Mouse (Mus musculus): ENCODE measurements around the gene Cap1. TPM values are rescaled to one million over a fixed set of nuclear protein-coding genes. Genes with fewer than 3 reads are reported as not detected.
A peak's percentile ranks its signal among the peaks of the same experiment; 100 is the strongest.
"Not testable (repeated sequence)": the region's sequence is repeated elsewhere in the genome, so short reads cannot be mapped to it uniquely, and the experiment has no call there.

The Cap1 gene
- polyA plus RNA-seq, 1 experiment from 2014 or later = 79.5 TPM

- Histone ChIP-seq H3K36me3 (no peaks in the 10 kb centered on the region), H3K27ac (no peak overlapping the region), H3K9me3 (replicated peaks) (no peaks in the 10 kb centered on the region), H3K27me3 (no peaks in the 10 kb centered on the region), H3K9ac (no peak overlapping the region), H3K4me3 (replicated peaks) (no peak overlapping the region), H3K4me1 (peaks cover 10% of the 10 kb centered on the region), H3K4me2 (no peak overlapping the region)
- ATAC-seq (replicated peaks; ENCODE audit: low FRiP score) = peak; percentile 47
- WGBS = 18% methylated on average over 1 of the region's 1 CpGs
These were observed 54.0 kb downstream of the Cap1 start for GRCm38 (mm10) chr4:122831888-122832287.

- H3K4me3 ChIP-seq (replicated peaks) = no peak overlapping the region
- ATAC-seq (replicated peaks; ENCODE audit: low FRiP score) = no peak
- H3K27ac ChIP-seq = no peak overlapping the region
- WGBS = 91% methylated on average over 6 of the region's 6 CpGs
- H3K36me3 ChIP-seq = no peaks in the 10 kb centered on the region
- H3K9ac ChIP-seq = no peak overlapping the region
- no peaks in the 10 kb centered on the region for H3K27me3 ChIP-seq
- no peak overlapping the region for H3K4me2 ChIP-seq
- no peaks in the 10 kb centered on the region for H3K9me3 ChIP-seq (replicated peaks)
- no peaks in the 10 kb centered on the region for H3K4me1 ChIP-seq
These were observed 56.5 kb downstream of the Cap1 start for GRCm38 (mm10) chr4:122829339-122829738.

- no peaks in the 10 kb centered on the region for H3K27me3 ChIP-seq
- no peak overlapping the region for H3K9ac ChIP-seq
- no peaks in the 10 kb centered on the region for H3K4me1 ChIP-seq
- H3K36me3 ChIP-seq = no peaks in the 10 kb centered on the region
- no peak overlapping the region for H3K27ac ChIP-seq
- H3K9me3 ChIP-seq (replicated peaks) = no peaks in the 10 kb centered on the region
- no peak overlapping the region for H3K4me3 ChIP-seq (replicated peaks)
- H3K4me2 ChIP-seq = no peak overlapping the region
- no peak for ATAC-seq (replicated peaks; ENCODE audit: low FRiP score)
These were observed 58.2 kb downstream of the Cap1 start for GRCm38 (mm10) chr4:122827651-122828050.

GRCm38 (mm10) chr4:122820941-122821340 lies 64.9 kb downstream of the Cap1 start:
- H3K9ac ChIP-seq; H3K27ac ChIP-seq; H3K4me1 ChIP-seq; ATAC-seq (replicated peaks; ENCODE audit: low FRiP score); H3K9me3 ChIP-seq (replicated peaks); H3K36me3 ChIP-seq; H3K4me2 ChIP-seq; H3K4me3 ChIP-seq (replicated peaks); H3K27me3 ChIP-seq: not testable (repeated sequence)
- 32% methylated on average over 10 of the region's 10 CpGs for WGBS

- Histone ChIP-seq H3K27ac (no peak overlapping the region), H3K27me3 (no peaks in the 10 kb centered on the region), H3K36me3 (no peaks in the 10 kb centered on the region), H3K9ac (no peak overlapping the region), H3K4me1 (no peaks in the 10 kb centered on the region), H3K4me3 (replicated peaks) (no peak overlapping the region), H3K9me3 (replicated peaks) (no peaks in the 10 kb centered on the region), H3K4me2 (no peak overlapping the region)
- 79% methylated on average over 1 of the region's 1 CpGs for WGBS
- ATAC-seq (replicated peaks; ENCODE audit: low FRiP score) = no peak
These were observed 69.7 kb downstream of the Cap1 start for GRCm38 (mm10) chr4:122816202-122816601.

- Histone ChIP-seq H3K9ac (no peak overlapping the region), H3K27ac (no peak overlapping the region), H3K9me3 (replicated peaks) (no peaks in the 10 kb centered on the region), H3K4me3 (replicated peaks) (no peak overlapping the region), H3K4me1 (no peaks in the 10 kb centered on the region), H3K4me2 (no peak overlapping the region), H3K27me3 (peaks cover 6% of the 10 kb centered on the region; the same call in 1 of the 2 replicates), H3K36me3 (no peaks in the 10 kb centered on the region)
- 71% methylated on average over 2 of the region's 2 CpGs for WGBS
- ATAC-seq (replicated peaks; ENCODE audit: low FRiP score) = no peak
These were observed 74.0 kb downstream of the Cap1 start for GRCm38 (mm10) chr4:122811824-122812223.

GRCm38 (mm10) chr4:122811180-122811579 lies 74.7 kb downstream of the Cap1 start:
- Histone ChIP-seq H3K4me3 (replicated peaks) (no peak overlapping the region), H3K9ac (no peak overlapping the region), H3K9me3 (replicated peaks) (no peaks in the 10 kb centered on the region), H3K27ac (no peak overlapping the region), H3K36me3 (no peaks in the 10 kb centered on the region), H3K27me3 (peaks cover 7% of the 10 kb centered on the region; the same call in 1 of the 2 replicates), H3K4me1 (no peaks in the 10 kb centered on the region), H3K4me2 (no peak overlapping the region)
- no peak for ATAC-seq (replicated peaks; ENCODE audit: low FRiP score)
- 55% methylated on average over 1 of the region's 1 CpGs for WGBS

Other genes starting within 250 kb of the Cap1 start
- not detected in 2 replicates for gene 9530002B09Rik, start 196.8 kb downstream of the Cap1 start, polyA plus RNA-seq (2015; fragmentation: Nextera tagmentation; extraction: Ambion mirVana)
- gene Ppt1, start 49.8 kb downstream of the Cap1 start, polyA plus RNA-seq (2015; fragmentation: Nextera tagmentation; extraction: Ambion mirVana) = 76.1 and 82.4 TPM in 2 replicates
- 3.3 and 4.0 TPM in 2 replicates for gene Mfsd2a, start 75.1 kb upstream of the Cap1 start, polyA plus RNA-seq (2015; fragmentation: Nextera tagmentation; extraction: Ambion mirVana)
- gene Mycl, start 109.6 kb upstream of the Cap1 start, polyA plus RNA-seq (2015; fragmentation: Nextera tagmentation; extraction: Ambion mirVana) = 7.8 and 8.1 TPM in 2 replicates
- gene Trit1, start 130.5 kb upstream of the Cap1 start, polyA plus RNA-seq (2015; fragmentation: Nextera tagmentation; extraction: Ambion mirVana) = 17.8 and 18.7 TPM in 2 replicates
- 0.33 and 0.49 TPM in 2 replicates for gene Bmp8b, start 219.1 kb upstream of the Cap1 start, polyA plus RNA-seq (2015; fragmentation: Nextera tagmentation; extraction: Ambion mirVana)
- gene Oxct2b, start 230.2 kb upstream of the Cap1 start, polyA plus RNA-seq (2015; fragmentation: Nextera tagmentation; extraction: Ambion mirVana) = not detected in 2 replicates